Mouse (Mus musculus) ES-E14 (cell line): ENCODE measurements around the gene Tmem214. TPM values are rescaled to one million over a fixed set of nuclear protein-coding genes. Genes with fewer than 3 reads are reported as not detected.

Experiments used
- DNase-seq: peaks from one replicate; pipeline ENCODE4 v3.0.0-alpha.2; 2013; ENCODE audit warnings: low read depth, low spot score
- H3K27ac ChIP-seq: 2 replicates; pipeline ENCODE4 v1.5.1; 2012; ENCODE audit warnings: low read depth, mild to moderate bottlenecking, low read length, moderate library complexity, mixed read lengths; ENCODE audit not compliant: poor library complexity, insufficient read depth, severe bottlenecking
- H3K36me3 ChIP-seq: 2 replicates; pipeline ENCODE4 v1.6.1; 2012; ENCODE audit warnings: mild to moderate bottlenecking, low read length, moderate library complexity, mixed read lengths; ENCODE audit not compliant: control insufficient read depth, poor library complexity, insufficient read depth, severe bottlenecking
- H3K4me1 ChIP-seq, 2 experiments: fragments of 150-350 bp in 1 of 2; sonication (generic) in 1 of 2; 2 replicates each; pipeline ENCODE4 v1.6.1; 2012; ENCODE audit warnings: low read length in 2 of 2, mild to moderate bottlenecking in 1 of 2, mixed read lengths in 1 of 2; ENCODE audit not compliant: control insufficient read depth in 2 of 2, insufficient read depth in 2 of 2, poor library complexity in 1 of 2
- H3K4me3 ChIP-seq, 2 experiments: fragments of 150-350 bp in 1 of 2; sonication (generic) in 1 of 2; 2 replicates each; pipeline ENCODE4 v1.5.1; 2012; ENCODE audit warnings: low read length in 2 of 2, low read depth in 1 of 2, mild to moderate bottlenecking in 1 of 2, mixed read lengths in 1 of 2; ENCODE audit not compliant: insufficient read depth in 1 of 2, poor library complexity in 1 of 2, severe bottlenecking in 1 of 2
- H3K9ac ChIP-seq: 2 replicates; pipeline ENCODE4 v1.6.1; 2012; ENCODE audit warnings: low read depth, mild to moderate bottlenecking, low read length, mixed read lengths; ENCODE audit not compliant: poor library complexity, insufficient read depth, severe bottlenecking
- H3K9me3 ChIP-seq: fragments of 150-350 bp; sonication (generic); 2 replicates; pipeline ENCODE4 v1.6.1; 2012; ENCODE audit warnings: low read depth, mild to moderate bottlenecking, low read length; ENCODE audit not compliant: control insufficient read depth, insufficient read depth
- CHD2 ChIP-seq: IDR thresholded peaks from 2 replicates; pipeline ENCODE4 v1.6.1; 2014; ENCODE audit warnings: mild to moderate bottlenecking, low read depth, low read length, inconsistent platforms
- HCFC1 ChIP-seq: IDR thresholded peaks from 2 replicates; pipeline ENCODE4 v1.6.1; 2012; ENCODE audit warnings: low read length, inconsistent platforms, borderline replicate concordance; ENCODE audit not compliant: insufficient read depth
- MAFK ChIP-seq: IDR thresholded peaks from 2 replicates; pipeline ENCODE4 v1.6.1; 2014; ENCODE audit warnings: mild to moderate bottlenecking, low read depth, low read length, inconsistent platforms; ENCODE audit not compliant: insufficient read depth
- ZC3H11A ChIP-seq: IDR thresholded peaks from 2 replicates; pipeline ENCODE4 v1.6.1; 2012; ENCODE audit warnings: low read depth, mild to moderate bottlenecking, inconsistent platforms, low read length, borderline replicate concordance
- ZNF384 ChIP-seq: IDR thresholded peaks from 2 replicates; pipeline ENCODE4 v1.6.1; 2012; ENCODE audit warnings: low read depth, low read length, inconsistent platforms
- in situ Hi-C, 2 experiments: fragments of 600-800 bp; cut with MboI; formaldehyde crosslinking; loops; one replicate each; pipeline ENCODE4 v1.15.1; 2025; ENCODE audit warnings: low sequenced_read_pairs in 2 of 2, inconsistent platforms in 1 of 2; ENCODE audit not compliant: unreplicated experiment in 2 of 2
- total RNA-seq: library from RNA; depleted of rRNA; stranded (reverse); fragments of 300-350 nt; gene quantifications from 2 replicates; pipeline ENCODE4 v1.2.3, GENCODE M21; 2012

The Tmem214 gene
- total RNA-seq, 1 experiment = 66.9 TPM

GRCm38 (mm10) chr5:30839731-30840130 is 28.1 kb upstream of the Tmem214 start:
- TF ChIP-seq ZC3H11A (no peak), ZNF384 (no peak), MAFK (no peak), HCFC1 (no peak), CHD2 (no peak)
- no peak overlapping the region for H3K4me3 ChIP-seq
- DNase-seq = no peak
- in situ Hi-C loops = no loop called here
- no peaks in the 10 kb centered on the region for H3K4me1 ChIP-seq
- H3K27ac ChIP-seq = no peak overlapping the region
- H3K36me3 ChIP-seq = no peaks in the 10 kb centered on the region
- no peak overlapping the region for H3K9ac ChIP-seq
- no peaks in the 10 kb centered on the region for H3K9me3 ChIP-seq

- TF ChIP-seq CHD2 (no peak), ZC3H11A (no peak), MAFK (no peak), ZNF384 (no peak), HCFC1 (no peak)
- no peak overlapping the region for H3K4me3 ChIP-seq
- in situ Hi-C loops = no loop called here
- no peak overlapping the region for H3K27ac ChIP-seq
- no peaks in the 10 kb centered on the region for H3K9me3 ChIP-seq
- no peaks in the 10 kb centered on the region for H3K36me3 ChIP-seq
- no peaks in the 10 kb centered on the region for H3K4me1 ChIP-seq
- no peak for DNase-seq
- no peak overlapping the region for H3K9ac ChIP-seq
Measured at GRCm38 (mm10) chr5:30841896-30842295, 25.9 kb upstream of the Tmem214 start.

- Histone ChIP-seq H3K9me3 (no peaks in the 10 kb centered on the region), H3K27ac (no peak overlapping the region), H3K4me3 (no peak overlapping the region), H3K9ac (no peak overlapping the region), H3K4me1 (peaks cover 2% of the 10 kb centered on the region in 2 experiments; a peak in 1 of 4 replicates), H3K36me3 (no peaks in the 10 kb centered on the region)
- in situ Hi-C loops = no loop called here
- no peak for DNase-seq
- TF ChIP-seq HCFC1 = no peak
- TF ChIP-seq MAFK = no peak
- TF ChIP-seq ZC3H11A = no peak
- no peak for TF ChIP-seq ZNF384
- TF ChIP-seq CHD2 = no peak
Measured at GRCm38 (mm10) chr5:30849891-30850555, 17.8 kb upstream of the Tmem214 start.

- no peaks in the 10 kb centered on the region for H3K9me3 ChIP-seq
- no peak overlapping the region for H3K9ac ChIP-seq
- H3K4me3 ChIP-seq = no peak overlapping the region
- no peak for DNase-seq
- H3K27ac ChIP-seq = no peak overlapping the region
- no peaks in the 10 kb centered on the region for H3K36me3 ChIP-seq
- in situ Hi-C loops = no loop called here
- peaks cover 2% of the 10 kb centered on the region in 2 experiments; a peak in 1 of 4 replicates for H3K4me1 ChIP-seq
- TF ChIP-seq ZNF384 (no peak), CHD2 (no peak)
Measured at GRCm38 (mm10) chr5:30850556-30850925, 17.3 kb upstream of the Tmem214 start.

- no peak overlapping the region for H3K9ac ChIP-seq
- H3K27ac ChIP-seq = no peak overlapping the region
- no peak for TF ChIP-seq CHD2
- no peak for TF ChIP-seq ZC3H11A
- no peak for TF ChIP-seq HCFC1
- no peak for TF ChIP-seq ZNF384
- DNase-seq = no peak
- H3K9me3 ChIP-seq = no peaks in the 10 kb centered on the region
- no peak overlapping the region for H3K4me3 ChIP-seq
- in situ Hi-C loops = no loop called here
- H3K4me1 ChIP-seq = peaks cover 2% of the 10 kb centered on the region in 2 experiments; a peak in 1 of 4 replicates
- no peaks in the 10 kb centered on the region for H3K36me3 ChIP-seq
Measured at GRCm38 (mm10) chr5:30853522-30853921, 14.3 kb upstream of the Tmem214 start.
